Mouse (Mus musculus): ENCODE data around the gene 1700018B08Rik. TPM values are rescaled to one million over a fixed set of nuclear protein-coding genes. Genes with fewer than 3 reads are reported as not detected.

Gene 1700018B08Rik
- not detected for polyA plus RNA-seq (2014; fragmentation: Illumina TruSeq; extraction: RNeasy Lipid Tissue Mini Kit (QIAGEN cat#74804); ENCODE audit: low read depth, low replicate concordance)

GRCm38 (mm10) chr8:121544276-121544785 is at the start of gene 1700018B08Rik:
TSS of gene 1700018B08Rik (minus strand) at chr8:121544320.

GRCm38 (mm10) chr8:121590203-121591177 is 46.4 kb upstream of the 1700018B08Rik start, which contains the start of gene Map1lc3b:
TSS of gene Map1lc3b (plus strand) at chr8:121590361.

GRCm38 (mm10) chr8:121578676-121579451 is 34.7 kb upstream of the 1700018B08Rik start, which contains the start of gene Fbxo31:
TSS of gene Fbxo31 (minus strand) at chr8:121578806.

Other genes with a start within 250 kb of the 1700018B08Rik start
- gene Fbxo31, start 34.5 kb upstream of the 1700018B08Rik start, polyA plus RNA-seq (2014; fragmentation: Illumina TruSeq; extraction: RNeasy Lipid Tissue Mini Kit (QIAGEN cat#74804); ENCODE audit: low read depth, low replicate concordance), result 4.9 TPM
- gene Map1lc3b, start 46.0 kb upstream of the 1700018B08Rik start, polyA plus RNA-seq (2014; fragmentation: Illumina TruSeq; extraction: RNeasy Lipid Tissue Mini Kit (QIAGEN cat#74804); ENCODE audit: low read depth, low replicate concordance), result 43.5 TPM
- 22.1 TPM for gene Zcchc14, start 108.6 kb upstream of the 1700018B08Rik start, polyA plus RNA-seq (2014; fragmentation: Illumina TruSeq; extraction: RNeasy Lipid Tissue Mini Kit (QIAGEN cat#74804); ENCODE audit: low read depth, low replicate concordance)
- not detected for gene Jph3, start 185.3 kb upstream of the 1700018B08Rik start, polyA plus RNA-seq (2014; fragmentation: Illumina TruSeq; extraction: RNeasy Lipid Tissue Mini Kit (QIAGEN cat#74804); ENCODE audit: low read depth, low replicate concordance)